Mouse (Mus musculus): ENCODE data around the gene Sla2. TPM values are rescaled to one million over a fixed set of nuclear protein-coding genes. Genes with fewer than 3 reads are reported as not detected.
A peak's percentile ranks its signal among the peaks of the same experiment; 100 is the strongest.
"Not testable (repeated sequence)": the region's sequence is repeated elsewhere in the genome, so short reads cannot be mapped to it uniquely, and the experiment has no call there.

The Sla2 gene
- polyA plus RNA-seq, 1 experiment from 2014 or later: 0.11 TPM

DNA sequence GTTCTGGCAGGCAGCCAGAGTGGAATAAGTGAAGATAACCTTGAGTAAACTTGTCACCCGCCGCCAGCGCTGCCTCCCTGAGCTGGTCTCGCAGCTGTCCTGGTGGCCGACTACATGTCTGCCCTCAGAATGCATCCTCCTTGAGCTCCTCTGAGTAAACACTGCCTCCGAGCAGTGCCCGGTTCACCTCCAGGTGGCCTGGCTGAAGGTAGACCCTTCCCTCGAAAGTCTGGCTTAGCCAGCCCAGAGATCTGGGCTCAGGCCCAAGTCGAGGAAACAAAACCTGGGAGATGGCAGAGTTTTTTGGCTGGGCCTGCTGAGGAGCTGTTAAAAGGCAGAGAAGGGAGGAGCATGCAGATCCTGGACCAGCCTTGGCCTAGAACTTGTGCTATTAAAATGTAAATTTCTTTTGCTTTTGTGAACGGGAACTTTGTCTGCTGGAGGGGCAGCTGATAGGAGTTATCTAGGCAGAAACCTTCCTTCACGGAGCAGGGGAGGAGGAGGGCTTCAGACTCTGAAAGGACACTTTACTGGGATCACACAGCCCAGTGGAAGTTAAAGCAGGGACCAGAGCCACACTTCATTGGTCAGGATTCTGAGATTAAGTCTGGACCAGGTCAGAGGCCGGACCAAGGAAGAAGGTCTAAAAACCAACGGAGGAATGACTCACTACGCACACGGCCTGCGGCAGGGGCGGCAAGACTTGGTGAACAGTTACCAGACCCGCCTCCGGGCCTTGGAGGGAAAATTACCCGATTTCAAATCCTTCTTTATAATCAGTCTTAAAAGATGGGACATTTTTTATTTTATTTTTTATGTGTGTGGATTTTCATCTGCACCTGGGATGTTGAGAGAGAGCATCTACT lies 44.9 kb downstream of the Sla2 start:
- Histone ChIP-seq H3K4me1 (ENCODE audit: control insufficient read depth, insufficient read depth, low read length) (peaks cover 37% of the 10 kb centered on the region), H3K27me3 (replicated peaks; ENCODE audit: control insufficient read depth, insufficient read depth, low read length) (no peaks in the 10 kb centered on the region), H3K9ac (ENCODE audit: low read length) (peak overlapping the region; percentile 81), H3K27ac (ENCODE audit: low read depth, low read length) (peak overlapping the region; percentile 92), H3K36me3 (ENCODE audit: control insufficient read depth, insufficient read depth, low read length) (peaks cover 14% of the 10 kb centered on the region), H3K4me2 (ENCODE audit: low read length) (peak overlapping the region; percentile 83), H3K9me3 (replicated peaks; ENCODE audit: control insufficient read depth, low read length) (no peaks in the 10 kb centered on the region), H3K4me3 (ENCODE audit: low read depth, low read length) (peak overlapping the region; percentile 79)
- WGBS: under 1% methylated on average over 20 of the region's 20 CpGs
- ATAC-seq: peak; percentile 33
- DNase-seq (ENCODE audit: low spot score): peak; percentile 91

DNA sequence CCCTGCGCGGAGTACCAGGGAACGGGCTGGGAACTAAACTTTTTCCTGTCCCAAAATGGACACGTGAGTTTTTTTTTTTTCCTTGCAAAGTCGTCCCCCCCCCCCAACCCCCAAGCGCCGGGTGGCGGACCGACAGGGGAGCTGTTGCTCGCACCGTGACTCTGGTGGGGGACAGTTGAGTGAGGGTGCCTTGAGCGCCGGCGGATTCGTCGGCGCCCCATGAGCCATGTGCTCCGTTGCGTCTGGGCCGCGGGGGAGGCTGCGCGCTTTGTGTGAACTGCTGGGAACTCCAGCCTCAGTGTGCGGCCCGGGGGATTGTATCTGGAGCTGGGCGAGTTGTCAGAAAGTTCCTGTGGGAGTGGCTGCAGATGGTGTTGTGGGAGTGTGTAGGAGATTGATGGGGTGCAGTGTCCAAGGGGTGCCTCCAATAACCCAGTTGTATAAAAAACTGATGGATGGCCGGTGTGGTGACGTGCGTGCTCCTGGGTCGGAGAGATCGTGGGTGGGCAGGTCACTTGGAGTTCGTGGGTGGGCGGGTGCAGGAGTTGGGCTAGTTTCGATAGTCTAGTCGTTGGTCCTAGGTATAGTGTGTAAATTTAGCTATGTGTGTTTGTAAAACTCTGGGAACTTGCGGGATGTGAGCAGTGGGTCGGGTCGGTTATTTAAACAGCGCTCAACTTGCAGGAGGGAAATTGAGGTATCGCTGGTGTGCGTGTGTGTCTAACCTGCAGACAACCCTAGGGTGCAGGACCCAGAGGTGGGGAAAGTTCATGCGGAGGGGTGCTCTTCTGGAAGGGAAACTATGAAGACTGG lies 45.8 kb downstream of the Sla2 start:
- ATAC-seq (peak; percentile 11; the same call in 1 of the 2 replicates), DNase-seq (ENCODE audit: low spot score) (peak; percentile 70)
- H3K4me3 ChIP-seq (ENCODE audit: low read depth, low read length): peak overlapping the region; percentile 79
- H3K27me3 ChIP-seq (replicated peaks; ENCODE audit: control insufficient read depth, insufficient read depth, low read length): no peaks in the 10 kb centered on the region
- no peaks in the 10 kb centered on the region for H3K9me3 ChIP-seq (replicated peaks; ENCODE audit: control insufficient read depth, low read length)
- H3K4me2 ChIP-seq (ENCODE audit: low read length): peak overlapping the region; percentile 83
- peaks cover 37% of the 10 kb centered on the region for H3K4me1 ChIP-seq (ENCODE audit: control insufficient read depth, insufficient read depth, low read length)
- peak overlapping the region; percentile 92 for H3K27ac ChIP-seq (ENCODE audit: low read depth, low read length)
- peak overlapping the region; percentile 81 for H3K9ac ChIP-seq (ENCODE audit: low read length)
- WGBS: under 1% methylated on average over 39 of the region's 42 CpGs
- H3K36me3 ChIP-seq (ENCODE audit: control insufficient read depth, insufficient read depth, low read length): peaks cover 8% of the 10 kb centered on the region; the same call in 1 of the 2 replicates

DNA sequence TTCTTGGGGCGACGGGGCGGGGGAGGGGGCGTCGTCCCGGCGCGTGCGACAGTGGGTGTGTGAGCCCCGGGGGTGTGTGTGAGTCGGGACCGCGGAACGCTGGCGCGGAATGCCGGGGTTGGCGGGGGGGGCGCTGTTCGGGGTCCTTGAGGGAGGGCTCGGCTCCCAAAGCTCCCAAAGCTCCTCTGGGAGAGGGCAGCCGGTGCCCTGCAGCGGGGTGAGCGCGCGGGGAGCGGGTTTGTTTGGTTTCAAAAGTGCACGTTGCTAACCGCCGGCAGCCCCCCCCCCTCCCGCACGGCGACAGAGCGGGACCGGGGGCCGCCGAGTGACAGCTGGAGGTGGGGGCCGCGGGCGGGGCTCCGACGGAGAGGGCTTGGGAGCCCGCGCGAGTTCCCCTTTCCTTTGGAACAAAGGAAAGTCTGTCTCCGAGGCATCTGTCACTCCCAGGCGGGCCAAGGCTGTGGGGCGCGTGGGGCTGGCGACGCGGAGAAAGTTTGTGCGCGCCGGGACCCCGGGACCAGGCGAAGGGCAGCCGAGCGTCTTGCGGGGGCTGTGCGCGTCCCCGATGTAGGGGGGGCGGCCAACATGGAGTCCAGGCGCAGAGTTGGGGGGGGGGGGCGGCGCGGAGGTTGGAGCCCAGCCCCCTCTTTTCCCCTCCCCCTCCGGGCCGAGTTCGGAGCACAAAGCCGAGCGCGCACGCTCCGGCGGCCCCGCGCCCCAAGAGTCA lies 46.5 kb downstream of the Sla2 start:
- peak overlapping the region; percentile 79 for H3K4me3 ChIP-seq (ENCODE audit: low read depth, low read length)
- H3K9ac ChIP-seq (ENCODE audit: low read length): peak overlapping the region; percentile 81
- peak overlapping the region; percentile 92 for H3K27ac ChIP-seq (ENCODE audit: low read depth, low read length)
- H3K36me3 ChIP-seq (ENCODE audit: control insufficient read depth, insufficient read depth, low read length): no peaks in the 10 kb centered on the region; the same call in 1 of the 2 replicates
- no peaks in the 10 kb centered on the region for H3K9me3 ChIP-seq (replicated peaks; ENCODE audit: control insufficient read depth, low read length)
- peaks cover 36% of the 10 kb centered on the region for H3K4me1 ChIP-seq (ENCODE audit: control insufficient read depth, insufficient read depth, low read length)
- H3K27me3 ChIP-seq (replicated peaks; ENCODE audit: control insufficient read depth, insufficient read depth, low read length): no peaks in the 10 kb centered on the region
- DNase-seq (ENCODE audit: low spot score) (peak; percentile 67), ATAC-seq (peak; percentile 60)
- peak overlapping the region; percentile 83 for H3K4me2 ChIP-seq (ENCODE audit: low read length)
- WGBS: under 1% methylated on average over 55 of the region's 79 CpGs

DNA sequence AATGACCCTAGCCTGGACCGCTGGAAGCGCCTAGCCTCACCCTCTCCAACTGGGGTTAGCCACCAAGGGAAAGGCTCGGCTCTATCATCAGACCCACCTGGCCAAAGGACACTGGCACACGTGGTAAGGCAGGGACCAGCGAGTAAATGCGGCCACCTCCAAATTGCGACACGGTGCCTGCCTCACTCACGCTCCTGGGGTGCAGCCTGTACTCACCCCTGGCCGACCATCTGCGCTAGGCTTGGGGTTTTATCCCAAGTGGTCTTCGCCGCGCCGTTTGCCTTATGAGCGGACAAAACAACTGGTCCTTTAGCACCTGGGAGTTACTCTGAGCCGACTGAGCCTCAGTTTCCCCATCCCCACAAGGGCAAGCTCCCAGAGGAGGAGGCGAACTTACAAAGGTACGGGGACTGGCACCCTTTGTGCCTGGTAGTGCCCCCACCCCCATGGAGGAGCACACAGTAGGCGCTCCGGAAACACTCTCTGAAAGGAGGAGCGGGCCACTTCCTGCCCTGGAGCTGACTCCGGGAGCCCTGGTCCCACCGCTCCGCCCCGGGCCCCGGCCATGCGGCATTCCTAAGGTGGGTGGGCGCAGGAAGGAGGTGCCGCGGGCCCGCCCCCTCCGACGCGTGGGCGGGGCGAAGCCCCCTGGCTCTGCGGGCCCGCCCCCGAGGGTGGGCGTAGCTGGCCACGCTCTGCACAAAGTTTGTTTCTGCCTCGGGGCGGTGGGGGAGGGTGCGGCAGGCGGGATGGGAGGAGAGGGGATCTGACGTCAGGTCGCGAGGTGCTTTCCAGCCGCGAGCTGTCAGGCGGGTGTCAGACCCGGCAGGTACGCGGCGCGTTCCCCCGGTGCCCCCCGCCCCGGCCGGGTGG lies 47.4 kb downstream of the Sla2 start, which contains the start of gene Tgif2:
Gene Tgif2 (plus strand): TSS at position 689 of the 873 bp plus-strand sequence.
- DNase-seq (ENCODE audit: low spot score): peak; percentile 92
- Histone ChIP-seq H3K4me1 (ENCODE audit: control insufficient read depth, insufficient read depth, low read length) (peaks cover 27% of the 10 kb centered on the region), H3K27me3 (replicated peaks; ENCODE audit: control insufficient read depth, insufficient read depth, low read length) (no peaks in the 10 kb centered on the region), H3K9me3 (replicated peaks; ENCODE audit: control insufficient read depth, low read length) (no peaks in the 10 kb centered on the region), H3K27ac (ENCODE audit: low read depth, low read length) (peak within 1 kb of the TSS; percentile 92), H3K4me3 (ENCODE audit: low read depth, low read length) (peak within 1 kb of the TSS; percentile 79), H3K36me3 (ENCODE audit: control insufficient read depth, insufficient read depth, low read length) (no peaks in the 10 kb centered on the region), H3K4me2 (ENCODE audit: low read length) (peak within 1 kb of the TSS; percentile 83), H3K9ac (ENCODE audit: low read length) (peak within 1 kb of the TSS; percentile 81)
- peak; percentile 75 for ATAC-seq
- 2% methylated on average over 55 of the region's 61 CpGs for WGBS

DNA sequence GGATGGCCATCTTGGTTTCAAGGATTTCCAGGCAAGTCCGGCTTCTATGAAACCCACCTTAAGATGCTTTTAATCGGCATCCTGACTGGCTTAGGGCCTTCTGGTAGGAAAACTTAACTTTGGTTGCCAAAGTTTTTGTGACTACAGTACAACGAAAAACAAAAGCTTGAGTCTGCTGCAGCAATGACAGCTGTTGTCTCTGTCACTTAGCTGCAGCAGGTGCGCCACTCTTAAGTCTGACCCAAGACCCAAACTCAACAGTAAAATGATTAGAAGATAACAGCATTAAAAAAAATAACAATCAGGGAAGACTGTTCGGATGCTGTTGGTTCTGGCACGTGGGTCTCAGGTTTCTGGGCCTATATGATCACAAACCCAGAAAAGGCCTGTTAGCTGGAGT lies 48.2 kb downstream of the Sla2 start:
- peak overlapping the region; percentile 79; the same call in 1 of the 2 replicates for H3K4me3 ChIP-seq (ENCODE audit: low read depth, low read length)
- WGBS: 59% methylated on average over 6 of the region's 6 CpGs
- no peaks in the 10 kb centered on the region for H3K9me3 ChIP-seq (replicated peaks; ENCODE audit: control insufficient read depth, low read length)
- ATAC-seq: no peak
- no peaks in the 10 kb centered on the region for H3K27me3 ChIP-seq (replicated peaks; ENCODE audit: control insufficient read depth, insufficient read depth, low read length)
- H3K9ac ChIP-seq (ENCODE audit: low read length): no peak overlapping the region
- H3K27ac ChIP-seq (ENCODE audit: low read depth, low read length): peak overlapping the region; percentile 44; the same call in 1 of the 2 replicates
- H3K4me1 ChIP-seq (ENCODE audit: control insufficient read depth, insufficient read depth, low read length): peaks cover 23% of the 10 kb centered on the region
- no peak for DNase-seq (ENCODE audit: low spot score)
- no peaks in the 10 kb centered on the region for H3K36me3 ChIP-seq (ENCODE audit: control insufficient read depth, insufficient read depth, low read length)
- H3K4me2 ChIP-seq (ENCODE audit: low read length): peak overlapping the region; percentile 83

DNA sequence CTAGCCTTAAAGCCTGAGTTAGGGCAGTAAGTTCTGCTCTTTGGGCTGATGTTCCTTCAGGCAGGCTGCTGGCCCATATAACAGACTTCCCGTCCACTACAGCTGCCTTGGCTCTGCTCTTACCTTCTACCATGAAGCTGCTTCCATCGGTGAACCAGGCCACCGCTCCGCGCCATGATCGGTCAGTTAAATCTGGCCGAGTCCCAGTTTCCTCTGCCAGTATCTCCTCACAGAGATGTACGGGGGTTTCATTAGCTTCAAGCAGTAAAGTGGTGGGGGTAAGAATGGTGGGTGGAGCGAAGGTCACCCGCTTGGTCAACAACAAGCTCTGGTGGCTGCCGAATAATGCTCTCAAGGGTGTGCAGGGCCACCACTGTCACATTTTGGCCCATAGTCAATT lies 52.7 kb downstream of the Sla2 start:
- DNase-seq (ENCODE audit: low spot score) (no peak), ATAC-seq (no peak)
- Histone ChIP-seq H3K27me3 (replicated peaks; ENCODE audit: control insufficient read depth, insufficient read depth, low read length) (no peaks in the 10 kb centered on the region), H3K36me3 (ENCODE audit: control insufficient read depth, insufficient read depth, low read length) (peaks cover 12% of the 10 kb centered on the region; the same call in 1 of the 2 replicates), H3K4me1 (ENCODE audit: control insufficient read depth, insufficient read depth, low read length) (no peaks in the 10 kb centered on the region; the same call in 1 of the 2 replicates), H3K27ac (ENCODE audit: low read depth, low read length) (no peak overlapping the region), H3K9me3 (replicated peaks; ENCODE audit: control insufficient read depth, low read length) (no peaks in the 10 kb centered on the region), H3K9ac (ENCODE audit: low read length) (no peak overlapping the region), H3K4me3 (ENCODE audit: low read depth, low read length) (no peak overlapping the region), H3K4me2 (ENCODE audit: low read length) (no peak overlapping the region)
- WGBS: 98% methylated on average over 11 of the region's 11 CpGs

DNA sequence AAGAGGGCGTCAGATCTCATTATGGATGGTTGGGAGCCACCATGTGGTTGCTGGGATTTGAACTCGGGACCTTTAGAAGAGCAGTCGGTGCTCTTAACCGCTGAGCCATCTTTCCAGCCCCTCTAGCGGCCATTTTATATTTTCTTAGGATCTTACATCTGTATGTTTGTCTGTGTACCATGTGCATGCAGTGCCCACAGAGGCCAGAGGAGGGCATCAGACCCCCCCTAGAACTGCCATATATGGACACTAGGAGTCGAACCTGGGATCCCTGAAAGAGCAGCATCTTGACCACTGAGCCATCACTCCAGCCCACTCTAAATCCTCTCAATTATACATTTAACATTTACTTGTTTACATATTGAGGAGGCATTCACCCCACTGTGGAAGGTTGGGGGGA lies 61.9 kb downstream of the Sla2 start:
- not testable (repeated sequence) for DNase-seq (ENCODE audit: low spot score); H3K4me2 ChIP-seq (ENCODE audit: low read length); H3K4me3 ChIP-seq (ENCODE audit: low read depth, low read length); H3K36me3 ChIP-seq (ENCODE audit: control insufficient read depth, insufficient read depth, low read length); ATAC-seq; H3K9me3 ChIP-seq (replicated peaks; ENCODE audit: control insufficient read depth, low read length); H3K4me1 ChIP-seq (ENCODE audit: control insufficient read depth, insufficient read depth, low read length); H3K9ac ChIP-seq (ENCODE audit: low read length); H3K27me3 ChIP-seq (replicated peaks; ENCODE audit: control insufficient read depth, insufficient read depth, low read length); H3K27ac ChIP-seq (ENCODE audit: low read depth, low read length)
- WGBS: 89% methylated on average over 6 of the region's 6 CpGs

All from forebrain, embryonic 14.5 days (tissue).